Mouse (Mus musculus) stomach, embryonic 16.5 days (tissue): ENCODE results near the gene Gadd45a. TPM values are rescaled to one million over a fixed set of nuclear protein-coding genes. Genes with fewer than 3 reads are reported as not detected.

Source experiments
- ATAC-seq: fragments of 200-750 bp; cut with Nextera tagmentation; 2 replicates; pipeline ENCODE4 v1.8.0; 2017; ENCODE audit warnings: moderate number of reproducible peaks, moderate TSS enrichment; ENCODE audit not compliant: insufficient read depth, low FRiP score
- H3K27ac ChIP-seq: fragments of 300-500 bp; sonication (generic); 2 replicates; pipeline ENCODE4 v1.5.1; 2014; ENCODE audit warnings: low read length
- H3K27me3 ChIP-seq: fragments of 300-500 bp; sonication (generic); 2 replicates; pipeline ENCODE4 v1.6.1; 2014; ENCODE audit warnings: low read length, control low read depth, mixed read lengths; ENCODE audit not compliant: control insufficient read depth, insufficient read depth
- H3K36me3 ChIP-seq: fragments of 300-500 bp; sonication (generic); 2 replicates; pipeline ENCODE4 v1.6.1; 2014; ENCODE audit warnings: low read length; ENCODE audit not compliant: control insufficient read depth, insufficient read depth
- H3K4me1 ChIP-seq: fragments of 300-500 bp; sonication (generic); 2 replicates; pipeline ENCODE4 v1.6.1; 2014; ENCODE audit warnings: low read length, control low read depth, mixed read lengths; ENCODE audit not compliant: control insufficient read depth, insufficient read depth
- H3K4me2 ChIP-seq: fragments of 300-500 bp; sonication (generic); 2 replicates; pipeline ENCODE4 v1.6.1; 2014; ENCODE audit warnings: low read depth, low read length, mixed read lengths
- H3K4me3 ChIP-seq: fragments of 300-500 bp; sonication (generic); replicated peaks from 2 replicates; pipeline ENCODE4 v1.5.1; 2014; ENCODE audit warnings: mild to moderate bottlenecking, low read length
- H3K9ac ChIP-seq: fragments of 300-500 bp; sonication (generic); 2 replicates; pipeline ENCODE4 v1.6.1; 2014; ENCODE audit warnings: low read length
- H3K9me3 ChIP-seq: fragments of 300-500 bp; sonication (generic); replicated peaks from 2 replicates; pipeline ENCODE4 v1.6.1; 2016; ENCODE audit warnings: low read length, control low read depth; ENCODE audit not compliant: control insufficient read depth
- WGBS: fragments of 180-500 bp; shearing (Covaris S2); extraction: QIAGEN DNeasy Blood & Tissue Kit; methylation state at CpG from one replicate; pipeline ENCODE4 v1.1.7; 2014; 5-methylcytosine and 5-hydroxymethylcytosine counted together
- polyA plus RNA-seq: library from polyadenylated mRNA; unstranded; fragments of >200 nt; fragmentation: Nextera tagmentation; extraction: Ambion mirVana; gene quantifications from 2 replicates; pipeline ENCODE4 v1.2.1, GENCODE M21; 2015

The Gadd45a gene
- polyA plus RNA-seq, result 18.1 and 18.3 TPM in 2 replicates

DNA sequence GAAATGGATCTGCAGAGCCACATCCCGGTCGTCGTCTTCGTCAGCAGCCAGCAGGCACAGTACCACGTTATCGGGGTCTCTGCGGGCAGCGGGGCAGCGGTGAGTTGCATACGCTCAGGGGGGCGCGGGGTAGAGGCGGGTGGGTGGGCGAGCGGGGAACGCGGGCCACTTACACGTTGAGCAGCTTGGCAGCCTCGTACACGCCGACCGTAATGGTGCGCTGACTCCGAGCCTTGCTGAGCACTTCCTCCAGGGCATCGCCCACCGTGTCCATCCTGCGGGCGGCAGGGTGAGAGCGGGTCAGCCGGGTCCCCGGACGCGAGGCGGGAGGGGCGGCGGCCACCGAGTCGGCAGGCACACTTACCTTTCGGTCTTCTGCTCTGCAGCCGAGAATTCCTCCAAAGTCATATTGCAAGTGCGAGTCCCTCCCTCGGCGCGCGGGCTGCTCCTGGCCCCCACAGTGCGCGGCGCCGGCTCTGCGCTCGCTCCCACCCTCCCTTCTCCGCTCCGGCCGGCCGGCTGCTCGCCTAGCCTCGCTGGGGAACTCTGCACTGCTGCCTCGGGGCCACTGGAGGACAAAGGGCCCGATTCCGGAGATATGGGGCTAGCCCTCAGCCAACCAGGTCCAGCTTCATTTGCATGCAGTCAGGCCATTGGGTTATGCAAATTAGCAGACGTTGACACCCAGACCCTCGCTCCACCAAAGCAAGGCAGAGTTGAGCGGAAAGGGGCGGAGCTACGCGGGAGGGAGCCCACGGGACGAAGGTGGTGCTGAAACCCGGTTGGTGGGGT is at the start of gene Gadd45a:
TSS of gene Gadd45a (minus strand) at position 621 of the 792 bp plus-strand sequence.
- no peaks in the 10 kb centered on the region for H3K9me3 ChIP-seq
- peak within 1 kb of the TSS; percentile 84 for H3K9ac ChIP-seq
- no peaks in the 10 kb centered on the region for H3K36me3 ChIP-seq
- peak within 1 kb of the TSS; percentile 92 for H3K4me3 ChIP-seq
- peak within 1 kb of the TSS; percentile 77 for H3K4me2 ChIP-seq
- peak; percentile 98 for ATAC-seq
- under 1% methylated on average over 69 of the region's 69 CpGs for WGBS
- no peaks in the 10 kb centered on the region for H3K27me3 ChIP-seq
- H3K27ac ChIP-seq, result peak within 1 kb of the TSS; percentile 93
- H3K4me1 ChIP-seq, result peaks cover 20% of the 10 kb centered on the region

DNA sequence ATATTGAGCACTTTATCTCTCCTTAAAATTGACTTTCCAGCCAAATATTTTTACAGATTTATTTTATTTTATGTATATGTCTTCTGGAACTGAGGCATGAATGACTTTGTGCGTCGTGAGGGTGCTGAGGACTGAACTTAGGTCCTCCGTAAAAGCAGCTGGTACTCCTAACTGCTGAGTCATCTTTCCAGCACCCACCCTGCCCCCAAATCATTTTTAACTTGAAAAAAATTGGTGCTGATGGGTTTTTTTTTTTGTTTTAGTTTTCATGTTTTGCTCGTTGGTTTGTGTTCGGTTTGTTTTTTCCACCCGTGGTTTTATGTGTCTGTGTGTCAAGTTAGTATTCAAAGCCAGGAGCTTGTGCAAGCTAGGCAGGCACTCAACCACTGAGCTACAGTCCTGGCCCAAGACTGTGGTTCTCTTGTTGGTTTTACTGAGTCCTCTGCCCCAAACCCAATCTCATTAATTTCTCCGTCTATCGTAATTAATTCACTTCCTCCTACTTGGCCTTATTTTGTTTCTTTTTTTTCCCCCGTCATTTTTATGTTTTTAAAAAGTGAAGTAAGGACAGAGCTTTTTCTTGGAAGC is 48.7 kb upstream of the Gadd45a start:
- H3K9ac ChIP-seq, result no peak overlapping the region
- H3K9me3 ChIP-seq, result no peaks in the 10 kb centered on the region
- no peak overlapping the region for H3K4me3 ChIP-seq
- H3K36me3 ChIP-seq, result no peaks in the 10 kb centered on the region
- no peak overlapping the region for H3K4me2 ChIP-seq
- WGBS, result 86% methylated on average over 9 of the region's 9 CpGs
- no peaks in the 10 kb centered on the region for H3K4me1 ChIP-seq
- no peaks in the 10 kb centered on the region for H3K27me3 ChIP-seq
- no peak for ATAC-seq
- H3K27ac ChIP-seq, result no peak overlapping the region

DNA sequence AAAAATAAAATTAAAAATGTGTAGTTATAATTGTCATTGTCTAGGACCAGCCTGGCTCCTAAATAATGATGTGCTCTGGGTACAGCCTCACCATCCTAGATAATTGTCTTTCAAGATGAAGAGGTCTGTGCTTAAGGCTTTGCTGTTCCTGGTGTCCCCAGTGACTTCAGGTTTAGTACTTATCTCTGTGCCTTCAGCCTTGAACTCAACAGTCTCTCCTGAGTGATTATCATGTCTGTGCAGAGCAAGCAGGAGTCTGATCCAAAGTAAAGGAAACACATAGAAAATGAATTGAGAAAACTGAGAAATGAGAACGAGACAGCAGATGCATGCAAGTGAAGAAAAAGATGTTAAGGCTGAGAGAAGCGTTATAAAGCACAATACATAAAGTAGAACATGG is 47.2 kb upstream of the Gadd45a start:
- 78% methylated on average over 2 of the region's 2 CpGs for WGBS
- Histone ChIP-seq H3K4me3 (no peak overlapping the region), H3K9ac (no peak overlapping the region), H3K27ac (no peak overlapping the region), H3K36me3 (no peaks in the 10 kb centered on the region), H3K9me3 (no peaks in the 10 kb centered on the region), H3K4me1 (no peaks in the 10 kb centered on the region), H3K27me3 (no peaks in the 10 kb centered on the region), H3K4me2 (no peak overlapping the region)
- ATAC-seq, result no peak

DNA sequence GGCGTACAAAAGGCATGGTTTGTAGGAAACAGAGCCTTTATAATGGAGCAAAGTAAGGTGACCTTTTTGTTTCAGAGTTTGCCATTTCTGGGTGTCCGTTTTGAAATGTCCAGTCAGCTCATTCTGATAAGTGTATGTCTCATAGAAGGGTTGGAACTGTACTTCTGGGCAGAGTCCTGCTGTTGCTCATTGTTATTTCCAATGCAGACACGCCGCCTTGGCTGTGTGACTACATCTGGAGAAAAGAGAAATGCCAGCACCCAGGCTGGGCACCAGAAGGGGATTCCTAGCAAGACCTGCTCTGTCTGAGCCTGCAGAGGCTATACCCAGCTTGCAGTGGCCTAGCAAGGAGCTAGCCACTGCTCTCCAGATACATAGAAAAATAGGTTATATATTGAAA is 43.9 kb upstream of the Gadd45a start:
- ATAC-seq, result no peak
- Histone ChIP-seq H3K36me3 (no peaks in the 10 kb centered on the region), H3K4me2 (no peak overlapping the region), H3K9ac (no peak overlapping the region), H3K4me1 (peaks cover 8% of the 10 kb centered on the region), H3K9me3 (no peaks in the 10 kb centered on the region), H3K27ac (no peak overlapping the region), H3K27me3 (no peaks in the 10 kb centered on the region), H3K4me3 (no peak overlapping the region)
- WGBS, result 92% methylated on average over 4 of the region's 4 CpGs

DNA sequence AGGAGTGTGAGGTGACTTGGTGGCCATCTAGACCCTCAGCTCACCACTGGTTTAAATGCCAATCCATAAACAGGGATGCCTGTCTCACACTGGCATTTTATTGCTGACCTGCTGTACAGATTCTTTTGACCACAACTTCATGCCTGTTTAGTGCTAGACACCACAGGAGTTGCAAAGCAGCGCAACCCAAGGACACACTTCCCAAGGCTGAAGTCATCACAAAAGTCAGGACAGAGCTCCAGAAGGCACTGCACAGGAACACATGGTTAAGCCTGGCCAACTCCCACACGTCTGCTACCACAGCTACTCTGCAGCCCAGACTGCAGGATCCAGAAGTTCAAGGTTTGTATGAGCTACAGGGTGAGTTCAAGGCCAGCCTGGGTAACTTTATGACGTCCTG is 40.8 kb upstream of the Gadd45a start:
- ATAC-seq, result no peak
- H3K27me3 ChIP-seq, result no peaks in the 10 kb centered on the region
- H3K4me1 ChIP-seq, result peaks cover 8% of the 10 kb centered on the region
- peak overlapping the region; percentile 40; the same call in 1 of the 2 replicates for H3K27ac ChIP-seq
- no peak overlapping the region for H3K9ac ChIP-seq
- no peak overlapping the region for H3K4me2 ChIP-seq
- H3K36me3 ChIP-seq, result no peaks in the 10 kb centered on the region
- 77% methylated on average over 3 of the region's 3 CpGs for WGBS
- H3K4me3 ChIP-seq, result no peak overlapping the region
- H3K9me3 ChIP-seq, result no peaks in the 10 kb centered on the region

DNA sequence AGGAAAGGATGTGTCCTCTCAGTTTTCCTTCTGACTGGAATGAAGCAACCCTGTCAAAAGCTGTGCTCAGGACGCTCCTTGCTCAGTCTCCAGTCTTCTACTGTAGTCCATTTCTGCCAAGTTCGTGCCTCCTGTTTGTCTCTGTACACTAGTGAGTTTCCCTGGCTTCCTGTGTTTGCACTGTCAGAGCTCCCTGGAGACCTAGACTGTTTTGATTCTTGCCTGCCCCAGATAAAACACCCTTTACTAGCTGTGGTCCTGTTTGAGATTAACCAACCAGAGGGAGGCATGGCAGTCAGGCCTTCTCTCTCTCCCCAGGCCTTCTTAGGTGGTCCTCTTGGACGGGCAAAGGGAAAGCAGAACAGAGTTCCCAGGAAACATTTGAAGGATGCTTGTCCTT is 40.2 kb upstream of the Gadd45a start:
- H3K4me1 ChIP-seq, result peaks cover 14% of the 10 kb centered on the region
- H3K27ac ChIP-seq, result peak overlapping the region; percentile 64
- H3K9me3 ChIP-seq, result no peaks in the 10 kb centered on the region
- H3K27me3 ChIP-seq, result no peaks in the 10 kb centered on the region
- H3K4me3 ChIP-seq, result no peak overlapping the region
- 20% methylated on average over 3 of the region's 3 CpGs for WGBS
- H3K36me3 ChIP-seq, result no peaks in the 10 kb centered on the region
- peak; percentile 54; the same call in 1 of the 2 replicates for ATAC-seq
- H3K9ac ChIP-seq, result no peak overlapping the region
- H3K4me2 ChIP-seq, result no peak overlapping the region

DNA sequence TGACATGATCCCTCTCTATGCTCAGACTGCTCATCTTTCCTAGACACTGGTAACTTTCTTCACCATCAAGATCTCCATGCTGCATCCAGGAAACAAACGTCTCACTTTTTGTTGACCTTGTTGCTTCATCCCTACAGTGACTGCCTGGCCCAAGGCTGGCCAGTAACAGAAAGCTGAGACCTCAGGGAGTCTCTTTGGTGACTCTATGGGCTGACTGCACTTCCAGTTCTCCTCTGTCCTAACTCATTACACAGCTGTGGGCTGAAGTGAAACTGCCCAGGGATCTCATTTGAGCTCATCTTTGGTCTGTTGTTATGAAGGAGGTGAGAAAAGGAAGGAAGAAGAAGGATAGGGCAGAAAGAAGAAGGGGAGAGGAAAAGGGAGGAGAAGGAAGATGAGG is 39.1 kb upstream of the Gadd45a start:
- no peaks in the 10 kb centered on the region for H3K9me3 ChIP-seq
- no peak overlapping the region for H3K9ac ChIP-seq
- ATAC-seq, result no peak
- H3K27me3 ChIP-seq, result no peaks in the 10 kb centered on the region
- H3K4me3 ChIP-seq, result no peak overlapping the region
- H3K4me1 ChIP-seq, result peaks cover 16% of the 10 kb centered on the region
- H3K36me3 ChIP-seq, result no peaks in the 10 kb centered on the region
- whole genome bisulfite sequencing, result 68% methylated on average over 1 of the region's 1 CpGs
- no peak overlapping the region for H3K27ac ChIP-seq
- H3K4me2 ChIP-seq, result no peak overlapping the region

DNA sequence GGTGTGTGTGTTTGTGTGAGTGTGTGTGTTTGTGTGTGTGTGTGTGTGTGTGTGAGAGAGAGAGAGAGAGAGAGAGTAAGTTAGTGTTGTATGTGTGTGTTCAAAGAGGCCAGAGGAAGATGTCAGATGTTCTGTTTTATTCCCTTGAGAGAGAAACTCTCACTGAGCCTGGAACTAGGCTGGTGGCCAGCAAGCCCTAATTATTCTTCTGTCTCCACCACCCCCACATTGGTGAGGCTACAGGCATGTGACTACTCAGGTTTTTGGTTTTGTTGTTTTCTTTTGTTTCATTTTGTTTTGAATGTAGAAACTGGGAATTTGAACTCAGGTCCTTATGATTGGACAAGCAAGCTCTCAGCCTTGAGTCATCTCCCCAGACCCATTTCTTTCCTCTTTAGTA is 37.6 kb upstream of the Gadd45a start:
- Histone ChIP-seq H3K4me1 (peaks cover 20% of the 10 kb centered on the region), H3K4me2 (no peak overlapping the region), H3K27me3 (no peaks in the 10 kb centered on the region), H3K4me3 (no peak overlapping the region), H3K36me3 (no peaks in the 10 kb centered on the region), H3K9ac (no peak overlapping the region), H3K9me3 (no peaks in the 10 kb centered on the region), H3K27ac (no peak overlapping the region)
- no peak for ATAC-seq

DNA sequence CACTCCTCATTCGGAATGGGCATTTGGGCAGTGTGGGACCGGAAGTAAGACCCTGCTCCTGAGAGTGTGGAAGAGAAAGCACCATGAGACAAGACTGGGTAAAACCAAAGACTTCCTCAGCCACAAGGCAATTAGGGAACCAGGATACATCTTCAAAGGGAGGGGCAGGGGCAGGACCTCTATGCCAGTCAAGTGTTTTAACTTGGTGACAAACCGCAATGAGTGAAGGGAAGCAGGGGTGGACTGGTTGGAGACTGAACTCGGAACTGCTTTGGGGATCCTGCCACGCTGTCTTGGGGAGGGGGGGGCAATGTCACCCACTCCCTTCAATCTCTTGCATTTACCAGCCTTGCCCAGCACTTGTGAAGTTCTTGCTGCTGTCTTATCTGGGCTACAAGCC is 36.7 kb upstream of the Gadd45a start:
- H3K9ac ChIP-seq, result no peak overlapping the region
- no peaks in the 10 kb centered on the region for H3K9me3 ChIP-seq
- peaks cover 28% of the 10 kb centered on the region for H3K4me1 ChIP-seq
- H3K4me2 ChIP-seq, result no peak overlapping the region
- 69% methylated on average over 5 of the region's 5 CpGs for WGBS
- no peaks in the 10 kb centered on the region for H3K36me3 ChIP-seq
- H3K4me3 ChIP-seq, result no peak overlapping the region
- no peak overlapping the region for H3K27ac ChIP-seq
- no peak for ATAC-seq
- no peaks in the 10 kb centered on the region for H3K27me3 ChIP-seq
